Mouse (Mus musculus): ENCODE data around the gene Gab1.

Gab1 gene

DNA sequence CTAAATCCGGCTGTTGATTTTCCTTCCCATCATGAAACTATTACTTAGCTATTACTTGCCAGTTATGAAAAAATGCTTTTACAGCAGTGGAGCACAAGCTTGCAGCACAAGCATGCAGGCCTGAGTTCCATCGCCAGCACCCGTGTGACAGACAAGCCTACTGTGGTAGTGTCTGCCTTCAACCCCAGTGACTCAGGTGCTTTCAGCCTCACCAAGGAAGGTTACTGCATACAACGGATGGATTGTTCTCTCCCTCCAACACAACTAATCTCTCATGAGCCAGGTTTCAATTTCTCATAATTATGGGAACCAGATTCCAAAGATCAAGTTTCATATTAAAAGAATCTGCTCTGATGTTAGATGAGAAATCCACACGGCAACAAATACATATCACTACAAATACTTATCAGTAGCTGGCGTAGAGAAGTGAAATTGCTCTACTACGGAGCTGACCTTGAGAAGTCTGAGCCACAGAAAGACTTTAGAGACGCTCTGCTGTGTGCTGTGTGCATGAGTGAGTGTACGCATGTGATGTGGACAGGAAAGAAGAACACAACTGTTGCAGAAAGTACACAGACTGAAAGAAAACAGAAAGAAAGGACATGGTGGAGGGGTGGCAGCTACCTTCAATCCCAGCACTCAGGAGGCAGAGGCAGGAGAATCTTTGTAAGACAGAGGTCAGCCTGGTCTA is 36.4 kb downstream of the Gab1 start:
- DNase-seq (ENCODE audit: low spot score) = no peak

DNA sequence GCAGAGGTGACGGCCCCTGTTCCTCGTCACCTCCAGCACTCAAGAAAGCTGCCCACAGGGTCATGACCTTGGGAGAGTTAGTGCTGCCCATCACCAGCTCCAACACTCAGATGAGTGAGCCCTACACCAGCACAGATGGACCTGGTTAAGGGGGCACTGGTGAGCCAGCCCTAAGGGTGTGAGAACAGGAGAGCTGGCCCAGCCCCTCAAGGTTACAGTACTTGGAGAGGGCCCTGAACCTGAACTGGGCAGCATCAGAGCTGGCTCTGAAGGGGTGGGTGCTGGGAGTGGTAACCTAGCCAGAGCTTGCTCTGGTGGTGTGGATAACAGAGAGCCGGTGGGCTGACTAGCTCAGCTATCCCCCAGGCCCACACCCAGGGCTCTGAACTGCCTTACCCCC is 37.8 kb downstream of the Gab1 start:
- DNase-seq (ENCODE audit: low spot score) = no peak

DNA sequence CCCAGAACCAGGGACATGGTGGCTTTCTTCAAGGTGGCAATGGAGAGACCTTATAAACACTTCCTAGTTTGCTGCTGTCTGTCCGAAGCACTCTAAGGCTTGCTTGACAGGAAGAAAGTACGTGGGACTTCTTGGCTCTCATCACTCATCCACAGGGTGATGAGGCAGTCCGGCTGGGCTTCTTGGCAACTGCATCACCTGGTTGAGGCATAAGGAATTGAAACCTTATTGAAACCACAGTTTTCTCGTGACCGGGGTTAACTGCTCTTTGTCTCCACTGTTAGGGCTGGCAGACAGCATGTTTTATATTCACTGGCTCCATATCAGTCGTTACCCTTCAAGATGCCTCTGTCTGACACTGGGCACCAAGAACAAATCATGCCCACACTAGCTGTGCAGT is 40.2 kb downstream of the Gab1 start:
- no peak for DNase-seq (ENCODE audit: low spot score)

DNA sequence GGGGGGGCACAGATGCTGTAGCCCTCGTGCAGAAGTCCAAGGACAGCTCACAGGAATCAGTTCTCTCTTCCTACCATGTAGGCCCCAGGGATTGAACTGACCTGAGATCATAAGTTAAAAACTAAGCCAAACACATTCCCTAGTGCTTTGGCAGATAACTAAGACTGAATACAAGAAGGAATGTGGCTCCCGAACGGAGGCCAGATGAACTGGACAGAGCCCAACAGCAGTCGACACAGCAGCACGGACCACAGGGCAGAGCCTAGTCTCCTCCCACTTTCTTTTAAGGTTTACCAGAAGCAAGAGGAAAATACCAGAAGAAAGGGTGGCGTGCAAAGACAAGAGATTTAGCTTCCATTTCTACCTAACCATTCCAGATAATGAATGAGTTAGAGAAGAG is 42.1 kb downstream of the Gab1 start:
- peak; percentile 36 for DNase-seq (ENCODE audit: low spot score)

GRCm38 (mm10) chr8:80835401-80835800 is 44.9 kb downstream of the Gab1 start:
- no peak for DNase-seq (ENCODE audit: low spot score)

- DNase-seq (ENCODE audit: low spot score) = no peak
These were observed 45.9 kb downstream of the Gab1 start for GRCm38 (mm10) chr8:80834443-80834842.

GRCm38 (mm10) chr8:80832534-80832933 is 47.8 kb downstream of the Gab1 start:
- DNase-seq (ENCODE audit: low spot score) = no peak

GRCm38 (mm10) chr8:80831876-80832524 is 48.3 kb downstream of the Gab1 start:
- DNase-seq (ENCODE audit: low spot score) = no peak

GRCm38 (mm10) chr8:80830724-80831566 is 49.4 kb downstream of the Gab1 start:
- no peak for DNase-seq (ENCODE audit: low spot score)

DNA sequence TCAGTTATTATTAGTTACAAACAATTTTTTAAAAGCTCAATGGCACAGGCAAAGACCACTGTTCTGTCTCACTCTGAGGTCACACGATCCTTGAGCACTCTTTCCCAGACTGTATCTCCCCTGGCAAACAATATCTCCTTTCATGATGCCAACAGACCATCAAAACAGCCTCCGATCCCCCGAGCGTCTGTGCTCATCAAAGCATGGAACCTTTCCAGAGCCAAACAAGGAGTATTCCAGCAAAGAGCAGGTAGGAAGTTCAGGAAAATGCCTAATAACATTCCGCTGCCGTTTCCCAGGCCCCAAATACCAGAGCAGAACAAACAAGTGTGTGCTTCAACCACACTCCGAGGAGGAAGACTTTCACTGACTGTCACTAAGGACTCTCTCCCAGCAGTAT is 50.2 kb downstream of the Gab1 start:
- DNase-seq (ENCODE audit: low spot score) = no peak

DNA sequence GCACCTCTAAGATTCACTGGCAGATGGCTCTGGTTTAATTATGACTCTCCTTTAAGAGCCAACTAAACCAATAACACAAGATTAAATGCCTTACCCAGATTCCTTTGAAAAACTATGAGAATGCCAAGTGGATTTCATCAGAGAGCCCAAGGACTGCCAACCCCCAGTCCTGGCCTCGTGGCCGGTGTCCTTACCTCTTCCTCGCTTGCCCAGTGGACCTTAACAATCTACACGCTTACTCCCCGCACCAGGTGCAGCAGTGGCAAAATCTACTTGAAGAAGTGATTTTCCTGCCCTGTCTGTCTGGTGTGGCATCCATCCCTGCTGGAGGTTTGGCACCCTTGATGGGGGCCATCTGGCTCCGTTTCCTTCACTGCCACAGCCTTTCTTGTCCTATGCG is 53.3 kb downstream of the Gab1 start:
- no peak for DNase-seq (ENCODE audit: low spot score)

DNA sequence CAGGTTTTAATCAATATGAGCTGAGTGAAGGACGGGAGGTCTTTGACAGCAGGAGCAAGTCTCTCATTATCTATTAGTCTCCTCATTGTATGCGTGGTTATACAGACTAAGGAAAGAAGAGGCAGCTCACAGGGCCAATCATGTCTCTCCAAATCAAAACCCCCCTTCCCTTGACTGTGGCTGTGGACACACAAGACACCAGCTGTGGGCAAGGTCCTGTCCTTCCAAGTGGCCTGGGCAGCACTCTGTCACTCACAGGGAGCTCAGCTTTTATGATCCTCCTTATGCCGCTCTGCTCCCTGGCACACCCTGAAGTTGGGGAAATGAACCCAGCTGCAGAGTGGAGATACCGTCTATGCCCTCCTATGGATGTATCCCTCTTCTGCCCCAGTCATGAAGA is 55.2 kb downstream of the Gab1 start:
- no peak for DNase-seq (ENCODE audit: low spot score)

GRCm38 (mm10) chr8:80824426-80824825 is 55.9 kb downstream of the Gab1 start:
- no peak for DNase-seq (ENCODE audit: low spot score)

DNA sequence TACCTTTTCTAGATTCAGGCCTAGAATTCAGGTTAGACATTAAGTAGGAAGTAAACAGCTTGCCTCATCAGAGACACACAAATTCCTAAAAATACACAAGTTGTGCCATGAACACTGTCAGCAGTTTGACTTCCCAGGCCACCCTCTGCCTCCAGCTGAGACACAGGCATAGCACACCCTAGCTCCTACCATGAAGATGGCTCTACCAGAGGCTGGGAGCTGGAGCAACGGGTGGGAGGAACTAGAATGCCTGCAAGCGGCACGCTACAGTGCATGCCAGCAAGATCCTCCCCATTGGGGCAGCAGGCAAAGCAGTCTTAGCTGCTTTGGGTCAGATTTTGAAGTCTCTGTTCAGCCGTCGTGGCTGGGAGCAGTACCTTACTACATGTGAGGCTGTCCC is 57.1 kb downstream of the Gab1 start:
- no peak for DNase-seq (ENCODE audit: low spot score)

- no peak for DNase-seq (ENCODE audit: low spot score)
These were observed 58.7 kb downstream of the Gab1 start for GRCm38 (mm10) chr8:80821367-80822225.

DNA sequence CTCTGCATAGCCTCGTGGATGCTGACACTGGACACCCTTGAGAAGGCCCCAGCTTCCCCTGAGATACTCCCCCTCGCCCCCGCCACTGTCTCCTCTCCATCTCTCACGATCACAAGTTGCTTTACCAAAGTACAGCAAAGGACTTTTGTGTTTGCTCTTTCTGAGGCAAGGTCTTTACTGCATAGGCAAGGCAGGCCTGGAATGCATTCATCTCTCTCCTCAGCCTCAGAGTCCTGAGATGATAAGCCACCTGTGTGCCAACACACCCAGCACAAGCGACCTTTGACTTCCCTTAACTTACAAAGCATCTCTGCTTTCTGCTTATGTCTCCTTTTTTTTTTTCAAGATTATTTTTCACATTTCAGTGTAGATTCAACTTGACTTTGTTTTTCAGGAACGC is 61.3 kb downstream of the Gab1 start:
- no peak for DNase-seq (ENCODE audit: low spot score)

- no peak for DNase-seq (ENCODE audit: low spot score)
These were observed 63.3 kb downstream of the Gab1 start for GRCm38 (mm10) chr8:80817065-80817464.

GRCm38 (mm10) chr8:80815179-80815578 is 65.1 kb downstream of the Gab1 start:
- no peak for DNase-seq (ENCODE audit: low spot score)

GRCm38 (mm10) chr8:80814087-80814791 is 66.1 kb downstream of the Gab1 start:
- no peak for DNase-seq (ENCODE audit: low spot score)

GRCm38 (mm10) chr8:80813439-80813838 is 66.9 kb downstream of the Gab1 start:
- DNase-seq (ENCODE audit: low spot score) = no peak

DNA sequence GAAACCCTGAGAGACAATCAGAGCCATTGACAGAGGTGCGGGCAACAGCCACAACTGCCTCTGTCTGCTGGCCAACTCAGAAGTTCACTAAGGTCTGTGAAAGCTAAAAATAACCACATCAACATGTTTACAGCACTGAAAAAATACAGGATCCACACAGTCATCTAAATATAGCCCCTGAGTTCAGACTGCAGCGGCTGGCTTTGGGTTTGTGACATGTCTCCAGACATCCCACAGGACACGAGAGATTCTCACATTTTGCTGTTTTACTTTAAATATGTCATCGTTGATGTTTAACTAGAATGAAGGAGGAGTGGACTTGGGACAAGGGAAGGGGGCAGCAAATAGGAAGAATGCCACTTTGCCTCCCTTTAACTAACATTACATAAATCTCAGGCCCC is 68.7 kb downstream of the Gab1 start:
- no peak for DNase-seq (ENCODE audit: low spot score)

DNA sequence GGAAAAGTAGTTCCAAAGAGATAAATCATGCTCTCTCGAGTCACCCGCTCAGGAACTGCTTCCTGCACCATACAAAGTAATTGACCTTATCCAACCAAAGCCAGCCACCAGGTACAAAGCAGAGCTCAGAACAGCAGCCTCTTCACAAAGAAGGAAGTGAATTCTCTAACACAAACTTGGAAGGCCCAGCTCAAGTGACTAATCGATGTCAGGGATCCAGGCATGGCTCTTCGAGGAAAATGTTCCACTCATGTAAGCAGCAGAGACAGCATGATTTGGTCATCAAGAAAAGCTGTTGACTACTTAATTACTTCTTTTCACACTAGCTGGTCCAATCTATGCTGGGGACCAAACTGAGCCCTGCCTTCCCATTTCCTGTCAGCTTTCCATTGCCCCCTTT is 69.4 kb downstream of the Gab1 start:
- DNase-seq (ENCODE audit: low spot score) = no peak
